Mouse (Mus musculus) cerebellum, adult 9-10 months (tissue): ENCODE measurements at regions not wholly inside any gene's neighbourhood (a gene's known extent, or its start where the extent isn't known, plus 50 kb on each side); places are given as distances from the start of the nearest gene placed in this dataset.

ENCODE experiments used
- DNase-seq: peaks from one replicate; pipeline ENCODE4 v3.0.0; 2022

- DNase-seq: no peak
Measured at GRCm38 (mm10) chr4:48889074-48889592, 169.9 kb upstream of the Plppr1 start.

DNA sequence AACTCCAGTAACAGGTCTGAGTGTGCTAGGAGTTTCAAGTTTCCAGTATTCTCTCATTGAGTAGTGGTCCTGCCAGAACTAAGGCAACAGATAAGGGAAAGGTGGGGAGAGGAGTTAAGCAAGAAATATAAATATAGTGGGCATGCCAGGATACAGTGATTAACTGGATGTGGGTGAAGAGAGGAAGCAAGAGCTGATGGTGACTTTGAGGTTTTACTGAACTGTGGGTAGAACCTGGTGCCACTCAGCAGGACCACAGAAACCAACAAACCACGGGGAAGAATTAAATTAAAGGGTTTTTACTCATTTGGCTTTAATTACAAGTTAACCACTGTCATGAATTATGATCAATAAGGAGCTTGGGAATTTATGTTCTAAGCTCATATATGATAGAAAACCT lies 154.5 kb upstream of the Plppr1 start:
- no peak for DNase-seq

DNA sequence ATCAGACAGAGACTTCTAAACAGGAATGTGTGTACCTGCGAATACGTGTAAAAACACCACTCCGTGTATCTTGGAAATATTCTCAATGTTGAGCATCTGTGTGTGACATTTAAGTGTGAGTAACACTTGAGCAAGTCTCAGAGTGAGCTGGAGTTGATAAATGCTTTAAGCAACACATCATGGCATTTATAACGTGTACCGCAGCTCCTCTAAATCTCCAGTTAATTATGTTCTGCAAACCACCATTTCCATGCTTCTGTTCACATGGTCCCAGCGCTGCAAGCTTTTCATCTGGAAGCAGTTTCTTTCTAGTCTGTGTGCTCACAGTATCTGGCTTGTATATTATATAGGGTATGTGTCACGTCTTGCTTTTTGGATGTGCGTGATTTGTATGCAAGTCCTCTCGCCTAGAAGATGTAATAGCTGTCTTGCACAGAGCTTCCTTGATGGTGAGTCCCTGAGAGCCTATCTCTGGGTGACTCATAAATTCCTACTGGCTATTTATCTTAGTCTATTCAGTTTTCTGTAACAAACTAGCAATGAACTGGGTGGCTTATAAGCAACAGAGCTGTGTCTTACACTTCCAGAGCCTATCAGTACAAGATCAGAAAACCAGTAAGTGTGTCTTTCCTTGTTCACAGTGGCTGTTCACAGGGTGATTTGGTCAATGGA lies 153.7 kb upstream of the Plppr1 start:
- DNase-seq: no peak

DNA sequence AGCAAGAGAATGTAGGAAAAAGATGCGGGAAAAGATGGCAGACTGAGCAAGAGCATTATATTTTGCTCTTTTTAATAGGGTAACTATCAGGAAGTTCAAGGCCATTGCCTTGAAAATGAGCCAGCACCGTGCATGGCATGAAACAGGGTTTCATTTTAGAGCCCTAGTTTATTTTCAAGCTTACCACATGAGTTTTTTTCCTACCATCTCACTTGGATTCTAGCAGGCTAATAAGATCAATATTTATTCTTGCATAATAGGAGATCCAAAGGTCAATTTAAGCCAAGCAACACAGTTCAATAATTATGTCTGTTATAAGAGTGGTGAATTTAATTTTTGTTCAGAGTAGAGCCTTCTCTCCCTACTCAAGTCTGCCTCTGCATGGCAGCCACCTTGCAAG lies 149.9 kb upstream of the Plppr1 start:
- DNase-seq: no peak

DNA sequence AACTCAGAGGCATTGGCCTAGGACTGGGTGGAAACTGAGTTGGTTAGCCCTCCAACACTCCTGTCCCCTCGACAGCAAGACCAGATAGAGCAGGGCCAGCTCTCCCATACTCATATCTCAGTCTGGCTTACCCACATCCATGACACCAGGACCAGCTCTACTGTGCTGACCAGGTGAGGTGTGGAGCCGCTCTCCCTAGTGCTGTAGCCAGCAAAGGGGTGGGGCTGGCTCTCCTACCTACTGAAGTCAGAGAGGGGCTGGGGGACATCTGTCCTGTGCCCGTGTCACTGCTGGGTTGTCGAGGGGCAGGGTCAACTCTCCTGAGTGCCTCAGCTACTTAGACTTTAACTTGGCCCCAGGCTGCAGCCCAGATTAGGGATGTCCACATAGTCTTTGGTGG lies 145.8 kb upstream of the Plppr1 start:
- no peak for DNase-seq

- DNase-seq: no peak
Measured at GRCm38 (mm10) chr4:48924576-48925459, 134.3 kb upstream of the Plppr1 start.

- DNase-seq: no peak
Measured at GRCm38 (mm10) chr4:48938420-48938819, 120.7 kb upstream of the Plppr1 start.

DNA sequence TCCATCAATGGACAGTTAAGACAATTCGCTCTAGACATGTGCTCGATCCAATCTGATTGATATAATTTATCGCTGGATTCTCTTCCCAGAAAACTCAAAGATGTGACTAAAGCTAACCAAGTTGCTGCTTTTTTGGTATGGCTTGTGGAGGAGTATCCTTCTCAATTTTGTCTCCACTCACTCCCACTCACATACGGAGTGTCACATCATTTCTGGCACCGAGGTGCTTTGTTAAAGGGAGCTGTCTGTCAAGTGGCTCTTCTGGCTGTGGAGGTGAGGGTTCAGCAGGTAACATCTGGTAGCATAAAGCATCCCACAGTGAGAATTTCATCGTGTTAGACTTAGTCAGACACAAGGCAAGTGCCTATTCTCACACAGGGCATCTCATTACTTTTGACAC lies 120.2 kb upstream of the Plppr1 start:
- DNase-seq: no peak

- no peak for DNase-seq
Measured at GRCm38 (mm10) chr4:48945266-48945818, 113.7 kb upstream of the Plppr1 start.

DNA sequence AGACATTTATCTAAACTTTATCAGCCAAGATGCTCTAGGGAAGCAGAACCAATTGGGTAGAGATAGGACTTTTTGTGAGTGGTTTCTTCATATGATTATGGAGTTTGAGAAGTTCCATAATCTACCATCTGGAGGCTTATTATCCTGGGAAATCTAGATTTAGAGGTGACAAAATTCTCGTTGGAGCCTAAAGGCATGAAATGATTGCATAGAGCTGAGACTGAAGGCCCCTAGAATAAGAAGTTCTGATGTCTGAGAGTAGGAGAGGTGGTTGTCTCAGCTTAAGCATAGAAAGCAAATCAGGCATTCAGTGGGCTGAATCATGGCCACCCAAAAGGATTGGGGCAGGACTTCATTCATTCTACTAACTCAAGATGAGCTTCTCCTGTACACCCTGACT lies 106.1 kb upstream of the Plppr1 start:
- no peak for DNase-seq

DNA sequence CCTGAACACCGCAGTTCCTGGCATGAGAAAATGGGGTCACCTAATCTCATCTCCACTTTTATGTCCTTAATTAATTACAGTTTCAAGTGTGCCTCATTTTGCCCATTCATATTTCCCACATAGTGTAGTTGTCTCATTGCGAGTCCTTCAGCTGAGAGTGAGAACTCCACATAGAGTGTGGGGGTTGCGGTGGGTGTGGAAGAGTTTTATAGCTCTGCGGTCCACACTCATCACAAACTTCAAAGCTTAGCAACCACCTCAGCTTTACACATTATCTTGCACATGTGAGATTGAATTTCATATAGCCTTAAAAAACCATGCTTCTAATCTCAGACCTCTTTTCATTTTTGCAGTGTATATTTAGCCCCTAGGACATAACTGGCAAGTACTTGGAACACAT lies 83.3 kb upstream of the Plppr1 start:
- DNase-seq: no peak

DNA sequence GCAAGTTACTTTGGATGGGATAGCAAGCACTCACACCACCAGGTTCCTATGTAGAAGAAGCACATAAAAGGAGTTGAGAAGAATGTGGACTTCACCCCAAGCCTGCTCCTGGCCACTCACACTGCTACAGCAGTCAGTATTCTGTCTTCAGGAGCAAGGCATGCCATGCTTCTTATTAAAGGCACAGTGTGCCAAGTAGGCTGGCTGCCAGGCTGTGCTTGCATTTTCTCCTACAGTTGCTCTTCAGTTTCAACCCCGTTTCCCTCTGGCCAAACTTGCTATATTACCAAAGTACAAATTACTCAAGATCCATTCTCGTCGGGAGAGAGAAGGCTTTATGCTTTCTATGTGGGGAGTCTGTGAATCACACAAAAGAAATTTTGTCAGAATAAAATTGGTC lies 67.1 kb upstream of the Plppr1 start:
- DNase-seq: no peak
